Mouse (Mus musculus) lung, embryonic 15.5 days (tissue): ENCODE data around the gene Ctdspl. TPM values are rescaled to one million over a fixed set of nuclear protein-coding genes. Genes with fewer than 3 reads are reported as not detected.

Experiments used
- ATAC-seq: fragments of 200-750 bp; cut with Nextera tagmentation; 2 replicates; pipeline ENCODE4 v1.8.0; 2017; ENCODE audit warnings: moderate number of reproducible peaks, borderline replicate concordance; ENCODE audit not compliant: low FRiP score, low TSS enrichment; ENCODE audit errors: extremely low read depth
- H3K27ac ChIP-seq: fragments of 300-500 bp; sonication (generic); 2 replicates; pipeline ENCODE4 v1.5.1; 2015; ENCODE audit warnings: moderate library complexity, mild to moderate bottlenecking, inconsistent platforms
- H3K27me3 ChIP-seq: fragments of 300-500 bp; sonication (generic); 2 replicates; pipeline ENCODE4 v1.6.1; 2015; ENCODE audit warnings: inconsistent platforms
- H3K36me3 ChIP-seq: fragments of 300-500 bp; sonication (generic); 2 replicates; pipeline ENCODE4 v1.6.1; 2015; ENCODE audit warnings: inconsistent platforms
- H3K4me1 ChIP-seq: fragments of 300-500 bp; sonication (generic); 2 replicates; pipeline ENCODE4 v1.6.1; 2015; ENCODE audit warnings: inconsistent platforms
- H3K4me2 ChIP-seq: fragments of 300-500 bp; sonication (generic); 2 replicates; pipeline ENCODE4 v1.6.1; 2015; ENCODE audit warnings: inconsistent platforms, mild to moderate bottlenecking, moderate library complexity
- H3K4me3 ChIP-seq: fragments of 300-500 bp; sonication (generic); 2 replicates; pipeline ENCODE4 v1.5.1; 2015; ENCODE audit warnings: mild to moderate bottlenecking, inconsistent platforms
- H3K9ac ChIP-seq: fragments of 300-500 bp; sonication (generic); 2 replicates; pipeline ENCODE4 v1.6.1; 2015; ENCODE audit warnings: inconsistent platforms
- H3K9me3 ChIP-seq: fragments of 300-500 bp; sonication (generic); 2 replicates; pipeline ENCODE4 v1.6.1; 2016; ENCODE audit warnings: inconsistent platforms
- WGBS: fragments of 180-500 bp; shearing (Covaris S2); methylation state at CpG from one replicate; pipeline ENCODE4 v1.1.7; 2015; 5-methylcytosine and 5-hydroxymethylcytosine counted together
- polyA plus RNA-seq: library from polyadenylated mRNA; unstranded; fragments of >200 nt; fragmentation: Nextera tagmentation; extraction: Ambion mirVana; gene quantifications from 2 replicates; pipeline ENCODE4 v1.2.1, GENCODE M21; 2015

Gene Ctdspl
- polyA plus RNA-seq, 1 experiment from 2014 or later, result 22.2 TPM

GRCm38 (mm10) chr9:118891068-118891467, 35.2 kb upstream of the Ctdspl start:
- Histone ChIP-seq H3K4me3 (no peak overlapping the region), H3K9ac (no peak overlapping the region), H3K9me3 (no peaks in the 10 kb centered on the region), H3K4me1 (peaks cover 25% of the 10 kb centered on the region), H3K36me3 (peaks cover 10% of the 10 kb centered on the region; the same call in 1 of the 2 replicates), H3K27me3 (no peaks in the 10 kb centered on the region), H3K27ac (peak overlapping the region; percentile 59), H3K4me2 (no peak overlapping the region)
- WGBS, result 71% methylated on average over 6 of the region's 6 CpGs
- no peak for ATAC-seq

- no peaks in the 10 kb centered on the region for H3K27me3 ChIP-seq
- no peak overlapping the region for H3K9ac ChIP-seq
- H3K9me3 ChIP-seq, result no peaks in the 10 kb centered on the region
- WGBS, result 53% methylated on average over 9 of the region's 9 CpGs
- H3K4me1 ChIP-seq, result peaks cover 25% of the 10 kb centered on the region
- no peak overlapping the region for H3K4me2 ChIP-seq
- ATAC-seq, result no peak
- no peak overlapping the region for H3K4me3 ChIP-seq
- H3K27ac ChIP-seq, result peak overlapping the region; percentile 59
- H3K36me3 ChIP-seq, result peaks cover 10% of the 10 kb centered on the region; the same call in 1 of the 2 replicates
These were observed 34.7 kb upstream of the Ctdspl start for GRCm38 (mm10) chr9:118891593-118891992.

- Histone ChIP-seq H3K9ac (no peak overlapping the region), H3K27me3 (no peaks in the 10 kb centered on the region), H3K36me3 (peaks cover 4% of the 10 kb centered on the region), H3K4me2 (no peak overlapping the region), H3K4me3 (no peak overlapping the region), H3K27ac (no peak overlapping the region), H3K9me3 (no peaks in the 10 kb centered on the region), H3K4me1 (peaks cover 18% of the 10 kb centered on the region)
- 67% methylated on average over 2 of the region's 2 CpGs for WGBS
- ATAC-seq, result no peak
These were observed 31.2 kb upstream of the Ctdspl start for GRCm38 (mm10) chr9:118895101-118895500.

- no peak for ATAC-seq
- no peak overlapping the region for H3K4me3 ChIP-seq
- H3K27me3 ChIP-seq, result no peaks in the 10 kb centered on the region
- H3K9ac ChIP-seq, result no peak overlapping the region
- no peak overlapping the region for H3K4me2 ChIP-seq
- no peak overlapping the region for H3K27ac ChIP-seq
- no peaks in the 10 kb centered on the region for H3K4me1 ChIP-seq
- H3K9me3 ChIP-seq, result no peaks in the 10 kb centered on the region
- H3K36me3 ChIP-seq, result peaks cover 4% of the 10 kb centered on the region
- 52% methylated on average over 2 of the region's 2 CpGs for WGBS
These were observed 25.6 kb upstream of the Ctdspl start for GRCm38 (mm10) chr9:118900677-118901076.

GRCm38 (mm10) chr9:118901917-118902316, 24.3 kb upstream of the Ctdspl start:
- no peak overlapping the region for H3K4me2 ChIP-seq
- H3K9me3 ChIP-seq, result no peaks in the 10 kb centered on the region
- H3K36me3 ChIP-seq, result peaks cover 4% of the 10 kb centered on the region
- H3K27me3 ChIP-seq, result no peaks in the 10 kb centered on the region
- no peak overlapping the region for H3K9ac ChIP-seq
- H3K4me3 ChIP-seq, result no peak overlapping the region
- no peaks in the 10 kb centered on the region; the same call in none of the 2 replicates for H3K4me1 ChIP-seq
- WGBS, result 64% methylated on average over 6 of the region's 6 CpGs
- H3K27ac ChIP-seq, result no peak overlapping the region
- ATAC-seq, result no peak

- ATAC-seq, result peak; percentile 44; the same call in 1 of the 2 replicates
- 44% methylated on average over 18 of the region's 18 CpGs for WGBS
These were observed 18.2 kb upstream of the Ctdspl start for GRCm38 (mm10) chr9:118907934-118908620.

GRCm38 (mm10) chr9:118913048-118913447, 13.2 kb upstream of the Ctdspl start:
- Histone ChIP-seq H3K36me3 (no peaks in the 10 kb centered on the region), H3K27me3 (no peaks in the 10 kb centered on the region), H3K4me2 (no peak overlapping the region), H3K4me3 (no peak overlapping the region), H3K27ac (no peak overlapping the region), H3K9ac (no peak overlapping the region), H3K4me1 (peaks cover 9% of the 10 kb centered on the region), H3K9me3 (no peaks in the 10 kb centered on the region)
- no peak for ATAC-seq
- 76% methylated on average over 9 of the region's 9 CpGs for WGBS

More at GRCm38 (mm10) chr9:118907934-118908620, 18.2 kb upstream of the Ctdspl start:
- Histone ChIP-seq H3K9ac (no peak overlapping the region), H3K4me2 (no peak overlapping the region), H3K36me3 (no peaks in the 10 kb centered on the region), H3K4me1 (peaks cover 5% of the 10 kb centered on the region), H3K27me3 (no peaks in the 10 kb centered on the region), H3K27ac (no peak overlapping the region), H3K4me3 (no peak overlapping the region), H3K9me3 (no peaks in the 10 kb centered on the region)

- no peak overlapping the region for H3K4me2 ChIP-seq
- H3K27ac ChIP-seq, result no peak overlapping the region
- no peak overlapping the region for H3K9ac ChIP-seq
- no peak for ATAC-seq
- H3K36me3 ChIP-seq, result no peaks in the 10 kb centered on the region
- no peak overlapping the region for H3K4me3 ChIP-seq
- no peaks in the 10 kb centered on the region for H3K27me3 ChIP-seq
- H3K9me3 ChIP-seq, result no peaks in the 10 kb centered on the region
- H3K4me1 ChIP-seq, result peaks cover 8% of the 10 kb centered on the region
- WGBS, result 79% methylated on average over 3 of the region's 3 CpGs
These were observed 12.6 kb upstream of the Ctdspl start for GRCm38 (mm10) chr9:118913613-118914012.

GRCm38 (mm10) chr9:118914589-118914988, 11.7 kb upstream of the Ctdspl start:
- Histone ChIP-seq H3K27me3 (no peaks in the 10 kb centered on the region), H3K9ac (no peak overlapping the region), H3K36me3 (no peaks in the 10 kb centered on the region), H3K9me3 (no peaks in the 10 kb centered on the region), H3K27ac (no peak overlapping the region), H3K4me1 (peaks cover 8% of the 10 kb centered on the region), H3K4me2 (peak overlapping the region; percentile 26; the same call in 1 of the 2 replicates), H3K4me3 (no peak overlapping the region)
- 12% methylated on average over 8 of the region's 8 CpGs for WGBS
- ATAC-seq, result no peak

- Histone ChIP-seq H3K9me3 (no peaks in the 10 kb centered on the region), H3K9ac (no peak overlapping the region), H3K27ac (no peak overlapping the region), H3K4me3 (no peak overlapping the region), H3K36me3 (no peaks in the 10 kb centered on the region), H3K4me1 (peaks cover 8% of the 10 kb centered on the region), H3K27me3 (no peaks in the 10 kb centered on the region), H3K4me2 (no peak overlapping the region)
- ATAC-seq, result no peak
- 65% methylated on average over 5 of the region's 5 CpGs for WGBS
These were observed 11.0 kb upstream of the Ctdspl start for GRCm38 (mm10) chr9:118915290-118915689.

- H3K36me3 ChIP-seq, result no peaks in the 10 kb centered on the region
- H3K4me1 ChIP-seq, result peaks cover 12% of the 10 kb centered on the region
- no peak overlapping the region for H3K4me3 ChIP-seq
- H3K9ac ChIP-seq, result no peak overlapping the region
- ATAC-seq, result no peak
- no peak overlapping the region for H3K27ac ChIP-seq
- H3K4me2 ChIP-seq, result no peak overlapping the region
- WGBS, result 66% methylated on average over 16 of the region's 16 CpGs
- H3K9me3 ChIP-seq, result no peaks in the 10 kb centered on the region
- no peaks in the 10 kb centered on the region for H3K27me3 ChIP-seq
These were observed 6.5 kb upstream of the Ctdspl start for GRCm38 (mm10) chr9:118919672-118920186.

- WGBS, result 35% methylated on average over 12 of the region's 12 CpGs
- Histone ChIP-seq H3K9ac (no peak overlapping the region), H3K27me3 (no peaks in the 10 kb centered on the region), H3K27ac (no peak overlapping the region), H3K4me1 (peaks cover 14% of the 10 kb centered on the region), H3K9me3 (no peaks in the 10 kb centered on the region), H3K4me3 (no peak overlapping the region), H3K36me3 (no peaks in the 10 kb centered on the region), H3K4me2 (no peak overlapping the region)
- ATAC-seq, result no peak
These were observed 5.3 kb upstream of the Ctdspl start for GRCm38 (mm10) chr9:118920798-118921515.
